Mouse (Mus musculus) liver, embryonic 16.5 days (tissue): Measurements from ENCODE around the gene Sectm1a. TPM values are rescaled to one million over a fixed set of nuclear protein-coding genes. Genes with fewer than 3 reads are reported as not detected.

Source experiments
- ATAC-seq: fragments of 200-750 bp; cut with Nextera tagmentation; 2 replicates; pipeline ENCODE4 v1.8.0; 2017; ENCODE audit warnings: low read depth, mild to moderate bottlenecking, moderate number of reproducible peaks, moderate library complexity
- H3K27ac ChIP-seq: fragments of 300-500 bp; sonication (generic); 2 replicates; pipeline ENCODE4 v1.5.1; 2014; ENCODE audit warnings: mild to moderate bottlenecking, low read length
- H3K27me3 ChIP-seq: fragments of 300-500 bp; sonication (generic); 2 replicates; pipeline ENCODE4 v1.6.1; 2014; ENCODE audit warnings: low read depth, low read length, mixed read lengths; ENCODE audit not compliant: control insufficient read depth, insufficient read depth
- H3K36me3 ChIP-seq: fragments of 300-500 bp; sonication (generic); 2 replicates; pipeline ENCODE4 v1.6.1; 2014; ENCODE audit warnings: mild to moderate bottlenecking; ENCODE audit not compliant: control insufficient read depth, insufficient read depth
- H3K4me1 ChIP-seq: fragments of 300-500 bp; sonication (generic); 2 replicates; pipeline ENCODE4 v1.6.1; 2014; ENCODE audit warnings: low read depth, low read length, mixed read lengths; ENCODE audit not compliant: control insufficient read depth
- H3K4me2 ChIP-seq: fragments of 300-500 bp; sonication (generic); 2 replicates; pipeline ENCODE4 v1.6.1; 2014; ENCODE audit warnings: low read depth, low read length, mixed read lengths
- H3K4me3 ChIP-seq: fragments of 300-500 bp; sonication (generic); 2 replicates; pipeline ENCODE4 v1.5.1; 2014; ENCODE audit warnings: low read depth, mild to moderate bottlenecking, low read length
- H3K9ac ChIP-seq: fragments of 300-500 bp; sonication (generic); 2 replicates; pipeline ENCODE4 v1.6.1; 2014; ENCODE audit warnings: low read depth, low read length
- H3K9me3 ChIP-seq: fragments of 300-500 bp; sonication (generic); replicated peaks from 2 replicates; pipeline ENCODE4 v1.6.1; 2016; ENCODE audit warnings: low read length; ENCODE audit not compliant: control insufficient read depth
- WGBS: fragments of 180-500 bp; shearing (Covaris S2); extraction: QIAGEN DNeasy Blood & Tissue Kit; methylation state at CpG from one replicate; pipeline ENCODE4 v1.1.7; 2014; ENCODE audit not compliant: insufficient replicate concordance; 5-methylcytosine and 5-hydroxymethylcytosine counted together
- polyA plus RNA-seq: library from polyadenylated mRNA; unstranded; fragments of >200 nt; fragmentation: Nextera tagmentation; extraction: Ambion mirVana; gene quantifications from 2 replicates; pipeline ENCODE4 v1.2.1, GENCODE M21; 2015

Gene Sectm1a
- polyA plus RNA-seq, 1 experiment from 2014 or later, result 1.8 TPM

DNA sequence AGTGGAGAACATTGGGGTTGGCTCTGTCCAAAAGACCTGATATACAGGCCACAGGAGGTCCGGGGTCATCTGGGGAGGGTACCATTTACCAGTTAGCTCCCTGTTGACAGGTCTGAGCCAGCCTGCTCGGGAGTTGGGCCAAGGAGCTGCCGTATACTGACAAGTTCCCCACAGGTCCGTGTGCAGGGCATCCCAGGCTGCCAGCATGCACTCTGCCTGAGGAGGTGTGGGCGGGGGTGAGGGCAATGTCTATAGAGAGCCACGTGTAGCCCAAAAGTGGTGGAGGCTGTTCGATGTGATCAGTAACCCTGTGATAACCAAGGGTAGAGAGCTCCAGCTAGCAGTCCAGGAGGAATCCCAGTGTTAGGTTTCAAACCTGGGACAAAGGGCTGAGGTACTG, 18.7 kb upstream of the Sectm1a start:
- Histone ChIP-seq H3K4me3 (no peak overlapping the region), H3K36me3 (no peaks in the 10 kb centered on the region), H3K9ac (no peak overlapping the region), H3K4me1 (peaks cover 3% of the 10 kb centered on the region), H3K27me3 (no peaks in the 10 kb centered on the region), H3K9me3 (no peaks in the 10 kb centered on the region), H3K4me2 (no peak overlapping the region), H3K27ac (no peak overlapping the region)
- WGBS, result 42% methylated on average over 7 of the region's 7 CpGs
- no peak for ATAC-seq

DNA sequence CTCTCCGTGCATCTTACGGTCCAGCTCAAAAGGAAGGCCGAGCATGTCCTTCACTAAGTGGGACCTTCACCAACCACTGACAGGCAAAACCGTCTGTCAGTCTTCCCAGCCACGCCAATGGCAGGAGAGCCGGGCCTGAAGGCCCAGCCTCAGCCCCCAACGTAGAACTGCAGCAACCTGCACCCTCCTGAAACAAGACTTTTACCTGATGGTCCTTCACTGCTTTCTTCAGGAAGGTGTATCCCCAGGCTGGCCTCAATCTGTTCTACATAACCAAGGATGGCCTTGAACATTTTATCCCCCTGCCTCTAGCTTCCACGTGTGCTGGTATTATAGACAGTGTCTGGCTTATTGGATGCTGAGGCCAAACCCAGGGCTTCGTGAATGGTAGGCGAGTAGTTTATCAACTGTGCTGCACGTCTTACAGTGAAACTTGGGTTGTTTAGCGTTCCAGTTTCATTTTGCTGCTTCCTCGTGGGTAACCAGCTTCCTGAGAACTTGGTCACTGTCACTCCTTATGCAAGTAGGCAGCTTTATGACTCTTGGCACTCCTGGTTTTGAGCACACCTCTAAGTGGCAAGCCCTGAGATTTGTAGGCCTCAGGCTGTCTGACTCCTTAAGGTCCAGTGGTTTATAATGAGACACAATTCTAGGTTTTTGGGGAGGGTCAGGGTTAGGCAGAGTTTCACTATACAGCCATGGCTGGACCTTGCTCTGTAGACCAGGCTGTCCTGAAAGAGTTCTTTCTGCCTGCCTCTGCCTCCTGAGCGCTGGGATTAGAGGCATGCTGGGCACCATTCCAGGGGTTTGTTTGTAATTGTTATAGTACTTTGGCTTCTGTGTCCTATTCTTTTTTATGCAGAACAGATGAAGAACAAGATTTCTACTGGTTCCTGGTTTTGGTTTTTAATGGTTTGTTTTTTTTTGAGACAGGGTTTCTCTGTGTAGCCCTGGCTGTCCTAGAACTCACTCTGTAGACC, 11.9 kb upstream of the Sectm1a start:
- Histone ChIP-seq H3K36me3 (no peaks in the 10 kb centered on the region), H3K27ac (no peak overlapping the region), H3K9ac (no peak overlapping the region), H3K27me3 (no peaks in the 10 kb centered on the region), H3K4me1 (no peaks in the 10 kb centered on the region), H3K9me3 (no peaks in the 10 kb centered on the region), H3K4me2 (no peak overlapping the region), H3K4me3 (no peak overlapping the region)
- WGBS, result 62% methylated on average over 14 of the region's 14 CpGs
- no peak for ATAC-seq

DNA sequence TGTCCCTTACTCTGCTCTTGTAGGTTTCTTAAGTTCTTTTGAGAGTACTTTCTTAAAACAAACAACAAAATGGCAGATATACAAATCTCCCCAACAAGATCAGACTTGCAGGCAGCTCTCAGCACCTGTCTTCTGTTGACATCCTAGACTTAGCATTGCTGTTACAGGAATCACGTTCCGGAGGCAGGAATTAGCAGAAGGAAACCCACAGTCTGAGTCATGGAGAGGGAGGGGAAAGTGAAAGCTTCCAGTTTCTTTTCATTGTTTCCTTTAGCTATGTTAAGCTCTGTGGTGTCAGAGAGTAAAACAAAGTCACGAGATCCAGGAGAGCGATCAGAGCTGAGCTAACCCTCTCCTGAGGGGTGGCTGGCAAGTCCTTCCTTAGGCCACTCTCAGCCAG, 9.9 kb upstream of the Sectm1a start:
- no peak overlapping the region for H3K4me2 ChIP-seq
- 42% methylated on average over 4 of the region's 4 CpGs for WGBS
- H3K27me3 ChIP-seq, result no peaks in the 10 kb centered on the region
- no peak overlapping the region for H3K4me3 ChIP-seq
- no peaks in the 10 kb centered on the region for H3K36me3 ChIP-seq
- H3K4me1 ChIP-seq, result no peaks in the 10 kb centered on the region; the same call in 1 of the 2 replicates
- no peaks in the 10 kb centered on the region for H3K9me3 ChIP-seq
- no peak overlapping the region for H3K9ac ChIP-seq
- H3K27ac ChIP-seq, result no peak overlapping the region
- no peak for ATAC-seq

DNA sequence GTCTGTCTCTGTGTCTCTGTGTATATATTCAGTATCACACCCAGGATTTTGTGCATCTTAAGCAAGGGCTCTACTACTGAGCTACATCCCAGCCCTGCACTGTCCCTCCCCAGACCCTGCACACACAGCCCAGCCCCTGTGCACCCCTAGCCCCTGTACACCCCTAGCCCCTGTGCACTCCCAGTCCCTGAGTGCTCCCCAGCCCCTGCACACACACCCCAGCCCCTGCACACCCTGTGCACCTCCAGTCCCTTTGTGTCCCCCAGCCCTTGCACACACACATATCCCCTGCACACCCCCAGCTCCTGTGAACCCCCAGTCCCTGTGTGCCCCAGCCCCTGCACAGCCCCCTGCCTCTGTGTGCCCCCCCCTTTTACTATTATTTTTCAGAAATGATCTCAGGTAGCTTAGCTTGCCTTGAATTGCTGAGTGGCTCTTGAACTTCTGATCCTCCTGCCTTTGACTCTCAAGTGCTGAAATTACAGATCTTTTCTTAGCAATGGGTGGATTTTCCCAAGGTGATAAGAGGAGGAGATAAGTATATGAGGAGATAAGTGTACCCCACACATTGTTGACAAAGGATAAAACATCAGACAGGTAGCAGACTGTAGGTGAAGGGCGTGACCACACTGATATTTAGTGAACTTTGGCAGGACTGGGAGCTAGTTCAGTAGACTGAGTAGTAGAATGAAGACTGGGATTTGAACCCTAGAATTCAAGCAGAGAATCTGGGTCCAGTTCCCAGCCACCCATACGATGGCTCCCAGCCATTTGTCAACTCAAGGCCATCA, 8.9 kb upstream of the Sectm1a start:
- no peak for ATAC-seq
- Histone ChIP-seq H3K4me2 (no peak overlapping the region), H3K9ac (no peak overlapping the region), H3K4me3 (no peak overlapping the region), H3K4me1 (no peaks in the 10 kb centered on the region; the same call in 1 of the 2 replicates), H3K27me3 (no peaks in the 10 kb centered on the region), H3K27ac (no peak overlapping the region), H3K36me3 (no peaks in the 10 kb centered on the region), H3K9me3 (no peaks in the 10 kb centered on the region)
- WGBS, result 63% methylated on average over 2 of the region's 2 CpGs

DNA sequence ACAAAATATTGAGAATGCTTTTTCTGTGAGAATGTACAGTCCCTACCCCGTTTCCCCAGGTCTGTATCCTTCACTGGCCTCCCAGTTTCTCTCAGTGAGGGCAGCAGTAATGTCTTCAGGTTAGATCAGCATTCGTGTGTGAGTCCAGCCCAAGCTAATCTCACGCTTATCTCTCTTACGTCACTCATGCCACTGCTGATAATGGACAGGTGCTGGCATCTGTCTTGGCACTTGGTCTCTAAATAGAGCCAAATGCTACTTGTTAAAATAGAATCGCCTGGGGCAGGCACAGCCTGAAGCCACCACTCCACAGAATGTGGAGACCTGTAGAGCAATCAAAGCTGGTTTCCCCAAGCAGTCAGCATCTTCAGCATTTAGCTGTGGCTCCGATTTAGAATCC, 8.0 kb upstream of the Sectm1a start:
- no peak overlapping the region for H3K27ac ChIP-seq
- H3K9me3 ChIP-seq, result no peaks in the 10 kb centered on the region
- H3K4me3 ChIP-seq, result no peak overlapping the region
- no peaks in the 10 kb centered on the region; the same call in 1 of the 2 replicates for H3K4me1 ChIP-seq
- H3K9ac ChIP-seq, result no peak overlapping the region
- H3K27me3 ChIP-seq, result no peaks in the 10 kb centered on the region
- H3K4me2 ChIP-seq, result no peak overlapping the region
- 51% methylated on average over 6 of the region's 6 CpGs for WGBS
- H3K36me3 ChIP-seq, result no peaks in the 10 kb centered on the region
- no peak for ATAC-seq

DNA sequence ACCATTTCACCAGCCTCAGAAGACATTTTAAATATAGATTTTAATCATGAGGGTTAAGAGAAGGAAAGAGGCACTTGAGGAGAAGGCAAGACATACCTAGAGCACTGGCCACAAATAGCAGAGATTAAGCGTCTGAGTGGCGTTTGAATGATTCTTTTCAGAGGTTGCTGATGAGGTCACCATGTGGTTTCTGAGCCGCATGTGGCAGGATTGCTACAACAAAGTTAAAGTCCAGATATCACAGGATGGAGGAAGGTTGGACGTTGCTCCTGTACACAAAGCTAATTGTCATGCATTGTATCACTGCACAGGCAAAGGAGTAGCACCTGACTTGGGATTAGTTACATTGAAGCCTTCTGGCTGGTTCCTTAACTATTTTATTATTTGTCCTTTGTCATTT, 5.3 kb upstream of the Sectm1a start:
- H3K27ac ChIP-seq, result peak overlapping the region; percentile 60
- H3K4me2 ChIP-seq, result peak overlapping the region; percentile 12; the same call in 1 of the 2 replicates
- no peaks in the 10 kb centered on the region for H3K9me3 ChIP-seq
- no peaks in the 10 kb centered on the region for H3K36me3 ChIP-seq
- peak overlapping the region; percentile 22 for H3K4me3 ChIP-seq
- H3K4me1 ChIP-seq, result peaks cover 2% of the 10 kb centered on the region; the same call in 1 of the 2 replicates
- 20% methylated on average over 4 of the region's 4 CpGs for WGBS
- H3K9ac ChIP-seq, result peak overlapping the region; percentile 32; the same call in 1 of the 2 replicates
- H3K27me3 ChIP-seq, result no peaks in the 10 kb centered on the region
- peak; percentile 81 for ATAC-seq

DNA sequence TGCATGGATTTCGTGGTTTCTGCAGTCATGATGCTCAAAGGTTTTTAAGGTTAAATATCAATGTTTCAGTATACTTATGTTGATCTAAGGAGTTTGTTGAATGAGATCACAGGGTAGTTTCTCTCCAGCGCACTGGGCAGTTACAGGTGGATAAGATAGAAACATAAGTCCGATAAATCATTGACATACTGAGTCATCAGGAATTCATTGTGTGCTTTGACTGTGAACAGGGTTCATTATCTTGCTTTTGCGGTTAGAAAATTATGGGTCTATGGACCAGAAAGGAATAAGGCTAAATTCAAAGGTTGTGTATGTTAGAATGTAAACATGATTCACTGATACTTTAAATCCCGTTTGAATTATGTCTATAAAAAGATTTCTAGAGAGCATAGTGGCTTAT, 4.2 kb upstream of the Sectm1a start:
- H3K4me2 ChIP-seq, result peak overlapping the region; percentile 18
- no peak for ATAC-seq
- H3K9ac ChIP-seq, result no peak overlapping the region
- 52% methylated on average over 5 of the region's 5 CpGs for WGBS
- no peaks in the 10 kb centered on the region for H3K27me3 ChIP-seq
- H3K27ac ChIP-seq, result 0 out of 2 replicates have a peak overlapping the region, but pooled peaks have one; percentile 9
- no peaks in the 10 kb centered on the region for H3K9me3 ChIP-seq
- H3K36me3 ChIP-seq, result no peaks in the 10 kb centered on the region
- peaks cover 2% of the 10 kb centered on the region; the same call in 1 of the 2 replicates for H3K4me1 ChIP-seq
- H3K4me3 ChIP-seq, result no peak overlapping the region

DNA sequence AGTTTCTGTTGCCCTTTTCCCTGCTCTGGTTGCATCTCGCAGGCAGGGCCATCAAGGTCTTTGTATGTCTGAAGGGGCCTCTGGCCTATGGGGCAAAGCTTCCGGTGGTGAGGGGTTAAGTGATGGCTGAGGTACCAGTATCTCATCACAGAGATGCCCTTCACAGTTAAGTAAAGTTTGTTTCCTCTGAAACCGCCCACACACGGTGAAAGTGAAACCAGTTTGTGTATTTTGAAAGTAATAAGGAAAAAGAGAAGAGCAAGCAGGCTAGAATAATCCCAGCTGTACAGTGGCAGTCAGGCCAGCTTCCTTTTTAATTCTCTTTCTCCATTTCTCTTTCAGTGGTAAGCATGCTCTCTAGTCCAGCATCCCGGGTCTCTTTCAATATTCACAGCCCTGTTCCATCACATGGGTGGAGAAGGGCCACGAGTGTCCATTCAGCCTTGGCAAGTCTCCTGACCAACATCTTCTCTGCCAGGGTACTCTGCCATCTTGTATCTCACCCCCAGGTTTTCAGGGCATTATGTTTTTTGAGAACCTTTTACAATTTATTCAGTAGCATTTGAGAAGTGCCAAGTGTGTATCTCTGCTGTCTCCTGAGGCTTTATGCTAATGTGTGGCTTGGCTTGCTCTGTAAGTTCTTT, 2.0 kb upstream of the Sectm1a start:
- no peak overlapping the region for H3K27ac ChIP-seq

More for the DNA sequence above, 2.0 kb upstream of the Sectm1a start:
- Histone ChIP-seq H3K36me3 (no peaks in the 10 kb centered on the region), H3K4me2 (no peak overlapping the region), H3K9ac (no peak overlapping the region), H3K27me3 (no peaks in the 10 kb centered on the region), H3K9me3 (no peaks in the 10 kb centered on the region), H3K4me3 (no peak overlapping the region), H3K4me1 (peaks cover 2% of the 10 kb centered on the region; the same call in 1 of the 2 replicates)
- WGBS, result 18% methylated on average over 6 of the region's 6 CpGs
- ATAC-seq, result no peak
